Mouse (Mus musculus) skeletal muscle tissue, adult 2 months (tissue): ENCODE data around the gene Cacna1e.
A peak's percentile ranks its signal among the peaks of the same experiment; 100 is the strongest.

Experiments
- DNase-seq: peaks from one replicate; pipeline ENCODE4 v3.0.0-alpha.2; 2012; ENCODE audit warnings: low read depth, low spot score

The Cacna1e gene

GRCm38 (mm10) chr1:154515350-154515749, 369.0 kb downstream of the Cacna1e start:
- no peak for DNase-seq

GRCm38 (mm10) chr1:154511736-154512135, 372.6 kb downstream of the Cacna1e start:
- DNase-seq: no peak

DNA sequence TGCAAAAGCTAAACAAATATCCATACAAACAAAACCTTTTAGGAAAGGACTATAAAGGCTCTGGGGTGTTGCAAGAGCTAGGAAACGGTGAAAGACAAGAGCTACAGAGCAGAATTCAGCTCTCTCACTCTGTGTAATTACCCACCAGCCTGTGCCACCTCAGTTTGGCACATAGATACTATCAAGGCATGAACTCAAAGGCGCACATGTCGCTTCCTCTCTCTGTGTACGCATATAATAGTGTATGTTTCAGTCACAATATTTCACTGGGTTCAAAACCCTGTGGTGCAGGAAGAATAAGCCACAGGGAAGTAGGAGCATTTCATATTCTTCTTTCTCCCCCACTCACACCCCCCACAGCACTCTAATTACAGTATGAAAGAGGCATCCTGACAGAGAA, 380.3 kb downstream of the Cacna1e start:
- no peak for DNase-seq

- no peak for DNase-seq
Measured at GRCm38 (mm10) chr1:154500869-154501268, 383.4 kb downstream of the Cacna1e start.

GRCm38 (mm10) chr1:154500187-154500866, 384.0 kb downstream of the Cacna1e start:
- no peak for DNase-seq

- DNase-seq: no peak
Measured at GRCm38 (mm10) chr1:154498821-154499220, 385.5 kb downstream of the Cacna1e start.

DNA sequence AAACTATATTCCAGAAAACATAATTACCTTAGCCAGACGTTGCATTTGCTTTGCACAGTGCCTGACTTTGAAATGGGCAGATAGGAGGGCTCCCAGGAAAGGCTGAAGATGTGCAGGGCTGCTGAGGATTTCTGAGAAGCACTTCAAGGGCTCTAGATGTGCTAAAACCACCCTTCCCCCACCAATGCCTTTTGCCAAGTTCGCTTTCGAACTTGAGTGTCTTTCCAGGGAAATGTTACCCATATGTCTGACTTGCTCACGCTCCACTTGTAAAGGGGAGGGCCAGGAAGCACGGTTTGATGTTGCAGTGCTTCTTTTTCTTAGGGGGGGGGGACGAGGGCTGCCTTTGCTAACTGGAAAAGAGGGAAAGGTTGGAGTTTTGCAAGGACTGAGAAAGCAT, 393.2 kb downstream of the Cacna1e start:
- DNase-seq: no peak

- DNase-seq: no peak
Measured at GRCm38 (mm10) chr1:154476671-154477070, 407.6 kb downstream of the Cacna1e start.

GRCm38 (mm10) chr1:154475706-154476105, 408.6 kb downstream of the Cacna1e start:
- DNase-seq: no peak

- no peak for DNase-seq
Measured at GRCm38 (mm10) chr1:154474156-154474555, 410.1 kb downstream of the Cacna1e start.

DNA sequence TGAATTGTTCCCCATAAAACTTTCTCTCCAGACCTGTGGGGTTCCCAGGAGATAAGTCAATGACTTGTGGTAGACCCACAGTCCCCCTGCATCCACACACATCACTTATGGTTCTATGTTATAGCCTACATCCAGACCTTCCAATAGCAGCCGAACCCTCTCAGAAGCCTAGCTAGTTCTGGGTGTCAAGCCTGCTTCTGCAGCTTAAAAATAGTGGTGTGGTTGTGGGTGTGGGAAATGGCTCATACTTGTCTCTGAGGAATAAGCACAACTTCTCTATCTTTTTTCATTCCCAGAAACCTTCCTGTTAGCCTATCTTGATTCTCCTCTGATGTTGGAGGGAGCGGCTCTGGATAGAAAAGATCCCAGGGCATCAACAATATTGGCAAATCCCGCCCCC, 417.0 kb downstream of the Cacna1e start:
- no peak for DNase-seq

DNA sequence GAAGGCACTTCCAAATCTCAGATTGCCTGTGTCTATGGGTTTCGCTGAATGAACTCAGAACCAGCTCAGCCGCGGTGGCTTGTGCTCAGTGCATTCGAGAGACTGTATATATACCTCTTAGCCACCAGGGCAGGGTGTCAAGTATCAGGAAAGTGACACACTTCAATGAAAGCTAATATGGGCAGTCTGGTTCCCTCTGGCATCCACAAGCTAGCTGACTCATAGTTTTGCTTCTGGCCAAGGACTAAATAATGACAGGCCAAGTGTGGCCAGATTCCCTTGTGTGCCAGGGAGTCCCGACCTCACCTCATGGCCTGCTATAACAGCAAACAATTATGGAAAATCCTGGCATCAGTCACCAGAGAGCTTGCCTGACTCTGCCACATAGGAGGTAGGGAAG, 422.8 kb downstream of the Cacna1e start:
- DNase-seq: peak; percentile 83

DNA sequence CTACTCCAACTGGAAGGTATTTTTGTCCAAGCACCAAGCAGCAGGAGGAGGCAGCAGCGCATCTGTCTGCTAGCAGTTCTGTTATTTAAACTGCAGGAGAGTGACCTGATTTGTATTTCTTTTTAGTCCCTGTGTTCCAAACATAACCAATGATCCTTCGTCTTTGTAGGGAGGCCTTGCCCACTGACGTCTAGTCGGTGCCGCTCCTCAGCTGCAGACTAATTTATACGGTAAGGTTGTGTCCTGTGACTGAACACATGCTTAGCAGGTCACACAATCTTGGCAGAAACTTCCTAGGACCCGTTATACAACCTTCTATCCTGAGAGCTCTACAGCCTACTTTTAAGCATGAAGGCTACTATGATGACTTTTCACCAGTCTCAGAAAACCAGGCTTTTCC, 424.2 kb downstream of the Cacna1e start:
- DNase-seq: peak; percentile 7

- no peak for DNase-seq
Measured at GRCm38 (mm10) chr1:154458601-154459000, 425.7 kb downstream of the Cacna1e start.

DNA sequence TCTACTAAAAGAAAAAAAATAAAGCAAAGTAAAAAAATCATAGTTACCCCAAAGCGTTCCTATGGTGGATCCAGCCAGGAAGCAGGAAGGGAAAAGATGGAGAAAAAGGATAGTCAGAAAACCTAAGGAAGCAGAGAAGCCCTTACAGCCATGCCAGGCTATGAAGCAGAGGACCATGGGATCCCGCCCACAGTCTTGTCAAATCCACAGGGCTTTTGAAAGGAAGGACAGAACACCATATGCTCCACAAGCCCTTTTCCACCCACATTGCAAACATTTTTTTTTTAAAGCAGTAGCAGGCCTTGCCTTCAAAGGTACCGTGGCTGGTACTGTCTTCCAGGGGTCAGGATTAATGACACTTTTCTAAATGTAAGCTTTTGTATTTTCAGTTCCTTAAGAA, 433.5 kb downstream of the Cacna1e start:
- no peak for DNase-seq

GRCm38 (mm10) chr1:154446456-154446855, 437.8 kb downstream of the Cacna1e start:
- DNase-seq: no peak

- no peak for DNase-seq
Measured at GRCm38 (mm10) chr1:154433520-154433919, 450.8 kb downstream of the Cacna1e start.

- DNase-seq: no peak
Measured at GRCm38 (mm10) chr1:154433112-154433511, 451.2 kb downstream of the Cacna1e start.

DNA sequence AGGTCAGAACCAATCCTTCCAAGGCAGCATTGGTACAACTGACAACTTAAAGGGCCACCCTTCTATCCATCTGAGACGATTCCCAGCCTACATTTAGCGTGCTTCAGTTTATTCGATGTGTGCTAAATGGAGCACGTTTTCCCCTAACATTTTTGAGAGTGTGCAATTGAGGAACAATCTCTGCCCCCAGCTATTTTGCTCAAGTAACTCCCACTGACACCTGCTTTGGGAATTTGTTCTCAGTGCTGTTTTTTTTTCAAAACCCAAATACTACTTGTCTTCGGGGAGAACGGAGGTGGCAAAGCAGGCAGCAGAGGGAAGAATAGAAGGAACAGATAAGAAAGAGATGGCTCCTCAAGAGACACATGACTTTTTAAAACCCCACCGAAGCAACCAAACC, 456.0 kb downstream of the Cacna1e start:
- DNase-seq: no peak

DNA sequence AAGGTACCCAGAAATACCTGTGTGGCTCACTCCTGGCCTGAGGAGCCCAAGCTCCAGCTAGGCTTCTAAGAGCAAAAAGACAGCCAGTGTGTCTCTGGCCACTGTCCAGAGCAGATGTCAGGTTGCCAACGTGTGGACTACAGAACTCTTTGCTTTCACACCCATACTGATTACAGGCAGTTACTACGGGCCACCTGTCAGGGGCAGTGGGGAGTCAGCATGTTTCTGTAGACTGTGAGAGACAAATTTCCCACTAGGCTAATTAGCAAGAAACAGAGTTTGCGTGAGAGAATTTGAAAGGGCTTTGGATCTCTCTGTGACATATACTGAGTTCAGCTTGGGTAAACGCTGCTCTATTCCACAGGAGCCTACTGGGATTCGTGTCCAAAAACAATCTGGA, 466.0 kb downstream of the Cacna1e start:
- peak; percentile 4 for DNase-seq

DNA sequence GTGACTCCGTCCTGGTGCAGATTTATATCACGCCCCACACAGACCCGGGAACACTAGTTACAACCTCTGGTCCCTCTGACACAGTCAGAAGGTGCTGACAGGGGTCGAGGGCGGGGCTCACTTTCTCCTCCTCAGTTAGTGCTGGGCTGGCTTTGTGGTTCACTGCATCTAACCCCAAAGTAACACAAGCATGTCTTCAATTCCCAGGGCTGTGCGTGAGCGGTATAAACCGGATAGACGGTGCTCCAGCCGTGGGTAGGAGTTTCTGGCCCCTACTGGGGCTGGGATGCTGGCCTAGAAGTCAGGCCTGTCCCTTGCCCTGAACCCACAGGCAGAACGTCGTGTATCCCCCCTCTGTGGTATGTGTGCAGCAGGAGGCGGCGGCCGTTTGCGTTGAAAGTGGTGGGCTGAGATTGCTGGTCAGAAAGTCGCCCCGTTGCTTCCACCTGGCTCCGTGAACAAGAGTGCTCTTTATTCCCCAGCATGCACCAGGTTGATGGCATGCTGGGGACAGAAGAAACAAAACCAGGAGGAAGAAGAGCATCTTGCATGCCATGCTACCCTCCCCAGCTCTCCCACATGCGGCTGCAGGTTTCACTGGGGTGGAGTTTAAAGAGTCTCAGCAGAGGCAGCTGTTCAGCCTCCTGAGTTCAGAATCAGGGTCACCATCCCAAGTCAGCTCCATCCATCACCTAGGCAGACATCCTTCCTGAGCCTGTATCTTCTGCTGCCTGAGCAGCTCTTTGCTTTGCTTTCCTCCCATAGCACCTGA, 467.7 kb downstream of the Cacna1e start:
- DNase-seq: no peak

- DNase-seq: no peak
Measured at GRCm38 (mm10) chr1:154415826-154416225, 468.5 kb downstream of the Cacna1e start.

DNA sequence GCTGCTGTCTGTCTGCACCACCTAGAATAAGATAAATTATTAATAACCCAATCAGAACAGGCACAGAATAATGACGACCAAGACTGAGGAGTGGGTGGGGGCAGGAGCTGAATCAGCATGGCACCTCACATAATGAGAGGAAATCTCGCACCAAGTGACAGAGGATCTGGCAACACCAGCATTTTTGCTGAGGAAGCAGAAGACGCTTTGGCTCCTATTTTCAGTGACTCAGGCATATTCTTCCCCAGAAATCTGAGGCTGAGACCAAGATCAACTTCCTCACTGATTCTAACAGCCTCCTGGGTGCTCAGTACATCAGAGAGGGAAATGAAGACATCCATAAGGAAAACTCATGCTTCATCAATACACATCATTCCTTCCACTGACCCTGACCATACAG, 471.2 kb downstream of the Cacna1e start:
- no peak for DNase-seq
